15 mouse cellular contexts compared by ENCODE assay signal in genomic region chr12:111675797-111676580, GRCm38 (mm10). TPM values are rescaled to one million over a fixed set of nuclear protein-coding genes. Genes with fewer than 3 reads are reported as not detected.
A peak's percentile ranks its signal among the peaks of the same experiment; 100 is the strongest.
DNase-seq lines count a peak whose midpoint lies in the region; ATAC-seq and TF ChIP-seq lines count a peak whose summit lies in the region.
"Had no signal": no experiment of that assay in that cellular context is flagged by ENCODE, and none has a peak within 500 bp of the region (broad histone marks: within the 10 kb centered on the region; RNA-seq: fewer than 3 reads in every experiment).

No protein-coding gene starts in this region.

- 84% methylated on average over 6 of the region's 6 CpGs for WGBS in midbrain, embryonic 10.5 days
- 85% methylated on average over 6 of the region's 6 CpGs for WGBS in midbrain, embryonic 13.5 days

- no peak for DNase-seq in gastrocnemius, adult 2 months
- DNase-seq in gastrocnemius, postnatal 10 days, result no peak
- DNase-seq in midbrain, embryonic 10.5 days (ENCODE audit: low spot score), result no peak
- DNase-seq in ZHBTc4 (ENCODE audit: low read depth, low spot score), result peak; percentile 87
- no peak for DNase-seq in cerebellum, adult 9-10 months
- no peak for DNase-seq in cerebellum, postnatal 14 days
- DNase-seq: adrenal gland, adult 2 months; heart, adult 11 months; heart, postnatal 4 days; right cerebral cortex, adult 18-20 months had no signal

- H3K79me2 ChIP-seq in myocyte (ENCODE audit: control insufficient read depth, insufficient read depth), result peaks cover 15% of the 10 kb centered on the region

- TF ChIP-seq POLR2A in myocyte (IDR thresholded peaks at IDR 0.05; ENCODE audit: insufficient read length, low read depth), result no peak

- peaks cover 23% of the 10 kb centered on the region for H3K36me3 ChIP-seq in midbrain, embryonic 10.5 days
- peaks cover 10% of the 10 kb centered on the region for H3K36me3 ChIP-seq in midbrain, embryonic 13.5 days
- H3K36me3 ChIP-seq in myocyte (ENCODE audit: control insufficient read depth, insufficient read depth), result no peaks in the 10 kb centered on the region
- H3K36me3 ChIP-seq: lung, embryonic 15.5 days had no signal

- H3K9me3 ChIP-seq in midbrain, embryonic 10.5 days (replicated peaks), result no peaks in the 10 kb centered on the region
- H3K9me3 ChIP-seq in midbrain, embryonic 13.5 days, result no peaks in the 10 kb centered on the region
- H3K9me3 ChIP-seq: limb, embryonic 15.5 days; lung, embryonic 15.5 days had no signal

- no peak for TF ChIP-seq CTCF in gastrocnemius, adult 2 months (IDR thresholded peaks at IDR 0.05)

- H3K4me3 ChIP-seq in gastrocnemius, adult 2 months, result no peak overlapping the region
- no peak overlapping the region for H3K4me3 ChIP-seq in midbrain, embryonic 10.5 days
- no peak overlapping the region for H3K4me3 ChIP-seq in midbrain, embryonic 13.5 days (replicated peaks)
- H3K4me3 ChIP-seq in myocyte, result no peak overlapping the region
- H3K4me3 ChIP-seq: limb, embryonic 15.5 days; lung, embryonic 15.5 days had no signal

- peak overlapping the region; percentile 95; the same call in 1 of the 2 replicates for H3K27ac ChIP-seq in gastrocnemius, adult 2 months
- H3K27ac ChIP-seq in midbrain, embryonic 10.5 days (replicated peaks), result 0 out of 2 replicates have a peak overlapping the region, but pooled peaks have one; percentile 6
- H3K27ac ChIP-seq in midbrain, embryonic 13.5 days, result no peak overlapping the region

- no peak overlapping the region for H3ac ChIP-seq in myocyte (ENCODE audit: control insufficient read depth, insufficient read length)

- no peak overlapping the region for H3K9ac ChIP-seq in midbrain, embryonic 13.5 days (replicated peaks)
- H3K9ac ChIP-seq: limb, embryonic 15.5 days; lung, embryonic 15.5 days had no signal

- H3K27me3 ChIP-seq in midbrain, embryonic 10.5 days (ENCODE audit: low read depth, poor library complexity, severe bottlenecking), result peaks cover 42% of the 10 kb centered on the region
- peaks cover 5% of the 10 kb centered on the region for H3K27me3 ChIP-seq in midbrain, embryonic 13.5 days
- no peaks in the 10 kb centered on the region for H3K27me3 ChIP-seq in myocyte (ENCODE audit: control insufficient read depth, insufficient read depth, insufficient read length)

- intact Hi-C loops in gastrocnemius, adult 2 months (cut with DNase I), result loop anchor here (5.0 kb wide), 1 partner anchor 36 kb away; the partner anchor contains the start of genes Apopt1 and Bag5

- no peak overlapping the region for H3K4me2 ChIP-seq in midbrain, embryonic 13.5 days (replicated peaks)
- H3K4me2 ChIP-seq in myocyte (ENCODE audit: low read depth), result peak overlapping the region; percentile 4
- H3K4me2 ChIP-seq: limb, embryonic 15.5 days; lung, embryonic 15.5 days had no signal

- peaks cover 69% of the 10 kb centered on the region for H3K4me1 ChIP-seq in midbrain, embryonic 10.5 days
- H3K4me1 ChIP-seq in midbrain, embryonic 13.5 days (replicated peaks), result peaks cover 35% of the 10 kb centered on the region

- no peak for ATAC-seq in midbrain, embryonic 13.5 days
- ATAC-seq: forebrain, embryonic 14.5 days had no signal

TF ChIP-seq in myocyte, 11 proteins besides CTCF, POLR2A, EP300 and RAD21:
- TF ChIP-seq MYOD1 (IDR thresholded peaks at IDR 0.05; ENCODE audit: control insufficient read depth in 1 of 3, insufficient read length in 2 of 3, low read depth in 2 of 3) (no peak), MAX (IDR thresholded peaks at IDR 0.05; ENCODE audit: low read depth) (no peak), TCF12 (IDR thresholded peaks at IDR 0.05; ENCODE audit: insufficient read depth, poor library complexity, severe bottlenecking) (no peak), E2F4 (IDR thresholded peaks at IDR 0.05; ENCODE audit: insufficient read depth) (no peak), REST (IDR thresholded peaks at IDR 0.05; ENCODE audit: insufficient read depth, insufficient read length) (no peak), CEBPB (IDR thresholded peaks at IDR 0.05; ENCODE audit: insufficient read depth, poor library complexity, severe bottlenecking) (no peak), MYOG (IDR thresholded peaks at IDR 0.05; ENCODE audit: control insufficient read depth in 1 of 3, insufficient read depth in 1 of 3, insufficient read length in 2 of 3, low read depth in 2 of 3) (no peak), SRF (IDR thresholded peaks at IDR 0.05; ENCODE audit: control insufficient read depth, insufficient read length, low read depth) (no peak), POLR2AphosphoS2 (IDR thresholded peaks at IDR 0.05; ENCODE audit: insufficient read length, low read depth) (no peak), USF1 (IDR thresholded peaks at IDR 0.05; ENCODE audit: low read depth) (no peak), TCF3 (IDR thresholded peaks at IDR 0.05; ENCODE audit: insufficient read length, low read depth) (no peak)
TF ChIP-seq in myocyte: peak in this region for 0.

RNA-seq across cellular contexts. Expression of gene Trmt61a, which starts 1.9 kb away (rescaled TPM):
- total RNA-seq in gastrocnemius, adult 2 months (2021), result 1 to 10 TPM; 3.1 to 3.8 TPM
- 1 to 10 TPM; 3.8 to 5.4 TPM for total RNA-seq in gastrocnemius, postnatal 10 days (2021)
- 18.4 and 18.7 TPM in 2 replicates for polyA plus RNA-seq in midbrain, embryonic 10.5 days (2016; fragmentation: Nextera tagmentation; extraction: Ambion mirVana)
- polyA plus RNA-seq in midbrain, embryonic 13.5 days (2015; fragmentation: Nextera tagmentation; extraction: Ambion mirVana), result 9.0 and 9.4 TPM in 2 replicates
- 17.7 TPM for polyA plus RNA-seq in myocyte (2012; fragmentation: generic; extraction: Trizol)

RNA-seq across cellular contexts. Expression of gene Ckb, which starts 3.9 kb away (rescaled TPM):
- total RNA-seq in gastrocnemius, adult 2 months (2021), result 10 to 100 TPM in 1 of 2 experiments, 1 to 10 TPM in 1; 6.7 to 10.8 TPM
- 10 to 100 TPM; 37.7 to 68.3 TPM for total RNA-seq in gastrocnemius, postnatal 10 days (2021)
- polyA plus RNA-seq in midbrain, embryonic 10.5 days (2016; fragmentation: Nextera tagmentation; extraction: Ambion mirVana), result 2,837 and 3,349 TPM in 2 replicates
- polyA plus RNA-seq in midbrain, embryonic 13.5 days (2015; fragmentation: Nextera tagmentation; extraction: Ambion mirVana), result 1,952 and 2,005 TPM in 2 replicates
- 670 TPM for polyA plus RNA-seq in myocyte (2012; fragmentation: generic; extraction: Trizol)

RNA-seq across cellular contexts. Expression of gene Bag5, which starts 37.1 kb away (rescaled TPM):
- 10 to 100 TPM; 14.7 to 19.2 TPM for total RNA-seq in gastrocnemius, adult 2 months (2021)
- 10 to 100 TPM; 17.5 to 21.1 TPM for total RNA-seq in gastrocnemius, postnatal 10 days (2021)
- 57.2 and 62.0 TPM in 2 replicates for polyA plus RNA-seq in midbrain, embryonic 10.5 days (2016; fragmentation: Nextera tagmentation; extraction: Ambion mirVana)
- 63.9 and 68.2 TPM in 2 replicates for polyA plus RNA-seq in midbrain, embryonic 13.5 days (2015; fragmentation: Nextera tagmentation; extraction: Ambion mirVana)
- 20.3 TPM for polyA plus RNA-seq in myocyte (2012; fragmentation: generic; extraction: Trizol)

RNA-seq across cellular contexts. Expression of gene Apopt1, which starts 37.1 kb away (rescaled TPM):
- total RNA-seq in gastrocnemius, adult 2 months (2021), result 10 to 100 TPM; 37.4 to 46.7 TPM
- 10 to 100 TPM; 34.7 to 39.5 TPM for total RNA-seq in gastrocnemius, postnatal 10 days (2021)
- 59.8 and 59.9 TPM in 2 replicates for polyA plus RNA-seq in midbrain, embryonic 10.5 days (2016; fragmentation: Nextera tagmentation; extraction: Ambion mirVana)
- polyA plus RNA-seq in midbrain, embryonic 13.5 days (2015; fragmentation: Nextera tagmentation; extraction: Ambion mirVana), result 59.5 and 59.6 TPM in 2 replicates
- 54.6 TPM for polyA plus RNA-seq in myocyte (2012; fragmentation: generic; extraction: Trizol)
